Mouse (Mus musculus) splenic B cell, adult 2 months (primary cell): Measurements from ENCODE around the gene Dot1l.
"Not testable (repeated sequence)": the region's sequence is repeated elsewhere in the genome, so short reads cannot be mapped to it uniquely, and the experiment has no call there.

Source experiments
- DNase-seq: peaks from one replicate; pipeline ENCODE4 v3.0.0-alpha.2; 2011; ENCODE audit warnings: low read depth, low spot score
- H3K27me3 ChIP-seq: 2 replicates; pipeline ENCODE4 v1.6.1; 2012; ENCODE audit warnings: mild to moderate bottlenecking, low read length, moderate library complexity, mixed read lengths; ENCODE audit not compliant: control insufficient read depth, poor library complexity, insufficient read depth, severe bottlenecking
- H3K36me3 ChIP-seq: 2 replicates; pipeline ENCODE4 v1.6.1; 2012; ENCODE audit warnings: mild to moderate bottlenecking, low read length, moderate library complexity, mixed read lengths; ENCODE audit not compliant: control insufficient read depth, poor library complexity, insufficient read depth, severe bottlenecking

The Dot1l gene

GRCm38 (mm10) chr10:80822528-80822927 lies 67.5 kb downstream of the Dot1l start:
- no peaks in the 10 kb centered on the region for H3K36me3 ChIP-seq
- no peak for DNase-seq
- no peaks in the 10 kb centered on the region for H3K27me3 ChIP-seq

- no peak for DNase-seq
- Histone ChIP-seq H3K27me3 (no peaks in the 10 kb centered on the region), H3K36me3 (no peaks in the 10 kb centered on the region)
Observed at GRCm38 (mm10) chr10:80823316-80823715, 68.3 kb downstream of the Dot1l start.

- Histone ChIP-seq H3K36me3 (no peaks in the 10 kb centered on the region), H3K27me3 (no peaks in the 10 kb centered on the region)
- peak; percentile 57 for DNase-seq
Observed at GRCm38 (mm10) chr10:80823847-80824643, 69.0 kb downstream of the Dot1l start.

- DNase-seq = no peak
- peaks cover 2% of the 10 kb centered on the region; the same call in 1 of the 2 replicates for H3K36me3 ChIP-seq
- no peaks in the 10 kb centered on the region for H3K27me3 ChIP-seq
Observed at GRCm38 (mm10) chr10:80824827-80825226, 69.8 kb downstream of the Dot1l start.

- peak; percentile 99 for DNase-seq
Observed at GRCm38 (mm10) chr10:80826151-80827062, 71.4 kb downstream of the Dot1l start, which contains the start of gene Oaz1. TSS of gene Oaz1 (plus strand) at chr10:80826656.

GRCm38 (mm10) chr10:80827063-80827869 lies 72.3 kb downstream of the Dot1l start:
- H3K27me3 ChIP-seq = no peaks in the 10 kb centered on the region
- no peak for DNase-seq
- H3K36me3 ChIP-seq = peaks cover 2% of the 10 kb centered on the region; the same call in 1 of the 2 replicates

More at GRCm38 (mm10) chr10:80826151-80827062, 71.4 kb downstream of the Dot1l start, which contains the start of gene Oaz1:
- Histone ChIP-seq H3K36me3 (peaks cover 2% of the 10 kb centered on the region; the same call in 1 of the 2 replicates), H3K27me3 (no peaks in the 10 kb centered on the region)

- H3K36me3 ChIP-seq = peaks cover 2% of the 10 kb centered on the region; the same call in 1 of the 2 replicates
- DNase-seq = no peak
- H3K27me3 ChIP-seq = no peaks in the 10 kb centered on the region
Observed at GRCm38 (mm10) chr10:80827870-80828420, 72.9 kb downstream of the Dot1l start.

- DNase-seq, H3K27me3 ChIP-seq, H3K36me3 ChIP-seq: not testable (repeated sequence)
Observed at GRCm38 (mm10) chr10:80828587-80828986, 73.6 kb downstream of the Dot1l start.

GRCm38 (mm10) chr10:80829359-80830278 lies 74.6 kb downstream of the Dot1l start:
- H3K27me3 ChIP-seq = no peaks in the 10 kb centered on the region
- DNase-seq = no peak
- H3K36me3 ChIP-seq = peaks cover 2% of the 10 kb centered on the region; the same call in 1 of the 2 replicates

GRCm38 (mm10) chr10:80831136-80831535 lies 76.1 kb downstream of the Dot1l start:
- Histone ChIP-seq H3K36me3 (peaks cover 2% of the 10 kb centered on the region; the same call in 1 of the 2 replicates), H3K27me3 (no peaks in the 10 kb centered on the region)
- peak; percentile 54 for DNase-seq

- DNase-seq = no peak
- Histone ChIP-seq H3K27me3 (no peaks in the 10 kb centered on the region), H3K36me3 (peaks cover 2% of the 10 kb centered on the region; the same call in 1 of the 2 replicates)
Observed at GRCm38 (mm10) chr10:80832818-80833217, 77.8 kb downstream of the Dot1l start.

GRCm38 (mm10) chr10:80835617-80836016 lies 80.6 kb downstream of the Dot1l start:
- no peaks in the 10 kb centered on the region; the same call in 1 of the 2 replicates for H3K27me3 ChIP-seq
- no peaks in the 10 kb centered on the region for H3K36me3 ChIP-seq
- DNase-seq = no peak

GRCm38 (mm10) chr10:80836949-80837379 lies 82.0 kb downstream of the Dot1l start:
- DNase-seq = no peak
- H3K27me3 ChIP-seq = no peaks in the 10 kb centered on the region; the same call in 1 of the 2 replicates
- H3K36me3 ChIP-seq = no peaks in the 10 kb centered on the region
